In genomic region chr13:119252006-119252405, GRCm38 (mm10) we compare ENCODE assay signal across 18 mouse cellular contexts.
"Had no signal": no experiment of that assay in that cellular context is flagged by ENCODE, and none has a peak within 500 bp of the region (broad histone marks: within the 10 kb centered on the region; RNA-seq: fewer than 3 reads in every experiment).

No protein-coding gene starts in this region.

- H3K27me3 ChIP-seq: intestine, embryonic 15.5 days; kidney, embryonic 15.5 days; limb, embryonic 12.5 days; limb, embryonic 15.5 days; megakaryocyte, embryonic 14.5 days; midbrain, embryonic 13.5 days had no signal

- H3K27ac ChIP-seq: intestine, embryonic 15.5 days; kidney, embryonic 15.5 days; limb, embryonic 12.5 days; limb, embryonic 15.5 days; liver, embryonic 14.5 days; midbrain, embryonic 10.5 days; midbrain, embryonic 13.5 days; stomach, postnatal 0 days had no signal

- H3K4me2 ChIP-seq: intestine, embryonic 15.5 days; kidney, embryonic 15.5 days; limb, embryonic 12.5 days; limb, embryonic 15.5 days; liver, embryonic 11.5 days; midbrain, embryonic 13.5 days had no signal

- H3K4me1 ChIP-seq: intestine, embryonic 15.5 days; kidney, embryonic 15.5 days; limb, embryonic 12.5 days; limb, embryonic 15.5 days; megakaryocyte, embryonic 14.5 days; midbrain, embryonic 10.5 days; midbrain, embryonic 13.5 days had no signal

- H3K4me3 ChIP-seq: intestine, embryonic 15.5 days; kidney, embryonic 15.5 days; limb, embryonic 12.5 days; limb, embryonic 15.5 days; megakaryocyte, embryonic 14.5 days; midbrain, embryonic 10.5 days; midbrain, embryonic 13.5 days had no signal

- ATAC-seq: intestine, embryonic 15.5 days; liver, postnatal 0 days; midbrain, embryonic 13.5 days had no signal

- H3K36me3 ChIP-seq: intestine, embryonic 15.5 days; kidney, embryonic 15.5 days; limb, embryonic 12.5 days; limb, embryonic 15.5 days; midbrain, embryonic 10.5 days; midbrain, embryonic 13.5 days had no signal

- H3K9me3 ChIP-seq: intestine, embryonic 15.5 days; kidney, embryonic 15.5 days; limb, embryonic 12.5 days; limb, embryonic 15.5 days; megakaryocyte, embryonic 14.5 days; midbrain, embryonic 10.5 days; midbrain, embryonic 13.5 days had no signal

- H3K9ac ChIP-seq: intestine, embryonic 15.5 days; kidney, embryonic 15.5 days; limb, embryonic 12.5 days; limb, embryonic 15.5 days; liver, embryonic 14.5 days; liver, postnatal 0 days; midbrain, embryonic 13.5 days had no signal

- DNase-seq: kidney, adult 11 months; kidney, adult 8-10 months; kidney, postnatal 14 days; kidney, postnatal 4 days; left cerebral cortex, postnatal 4 days; liver, postnatal 0 days; right cerebral cortex, postnatal 4 days; thymus, postnatal 25 days had no signal
